Mouse (Mus musculus): ENCODE measurements around the gene Sema6b. TPM values are rescaled to one million over a fixed set of nuclear protein-coding genes. Genes with fewer than 3 reads are reported as not detected.
A peak's percentile ranks its signal among the peaks of the same experiment; 100 is the strongest.

Sema6b gene
- total and polyA plus RNA-seq, 3 experiments, result 0.71 to 2.2 (median 1.3) TPM

DNA sequence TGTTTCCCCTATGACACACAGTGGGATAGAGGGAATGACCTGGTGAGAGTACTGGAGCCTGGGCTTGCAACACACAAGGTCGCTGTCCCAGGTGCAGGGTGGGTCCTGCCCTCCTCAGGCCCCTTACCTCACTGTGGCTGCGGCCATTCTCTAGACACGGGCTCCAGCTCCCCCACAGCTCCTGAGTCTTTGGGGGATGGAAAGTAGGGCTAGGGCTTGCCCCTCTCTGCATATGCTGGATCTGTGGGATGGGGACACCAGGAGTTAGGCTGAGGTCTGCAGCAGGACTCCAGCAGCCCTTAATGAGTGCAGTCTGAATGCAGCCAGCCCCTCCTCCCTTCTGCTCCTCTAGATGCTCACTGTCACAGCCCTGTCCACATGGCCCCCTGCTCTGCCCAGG lies 27.4 kb downstream of the Sema6b start:
- Histone ChIP-seq H3K4me1 (ENCODE audit: control insufficient read depth in 1 of 2, insufficient read depth in 2 of 2) (0 out of 4 replicates have a peak, but pooled peaks cover 0 to 2% of the 10 kb centered on the region in 2 experiments), H3K9ac (ENCODE audit: insufficient read depth, low read depth) (no peak overlapping the region), H3K36me3 (replicated peaks in 1 of 2; ENCODE audit: control insufficient read depth in 1 of 2, insufficient read depth in 1 of 2, low read length in 1 of 2) (peaks cover 0 to 30% of the 10 kb centered on the region in 2 experiments), H3K9me3 (replicated peaks; ENCODE audit: low read length) (no peaks in the 10 kb centered on the region), H3K4me2 (ENCODE audit: insufficient read depth, low read depth, poor library complexity, severe bottlenecking) (no peak overlapping the region), H3K27ac (ENCODE audit: insufficient read depth, low read depth) (no peak overlapping the region), H3K4me3 (replicated peaks in 1 of 3; ENCODE audit: low read depth in 2 of 3, low read length in 2 of 3, poor library complexity in 1 of 3) (no peak overlapping the region), H3K79me2 (replicated peaks; ENCODE audit: control insufficient read depth, extremely low read depth, insufficient read depth, poor library complexity, severe bottlenecking) (no peaks in the 10 kb centered on the region), H3K27me3 (replicated peaks) (no peaks in the 10 kb centered on the region)
- dilution Hi-C loops (cut with MboI; ENCODE audit: extremely low pct_ligation_motif_present, extremely low pct_unique_long_range_greater_than_20kb, low sequenced_read_pairs) (no loop called here), in situ Hi-C loops (cut with MboI; ENCODE audit: low pct_ligation_motif_present, low pct_unique_long_range_greater_than_20kb, low sequenced_read_pairs) (no loop called here)
- no peak for DNase-seq (ENCODE audit: extremely low read depth)
- TF ChIP-seq EP300 (IDR thresholded peaks at IDR 0.05; ENCODE audit: low read length), result no peak
- TF ChIP-seq MAFK (IDR thresholded peaks at IDR 0.05; ENCODE audit: insufficient replicate concordance, low read length), result no peak
- TF ChIP-seq ELF1 (IDR thresholded peaks at IDR 0.05; ENCODE audit: low read depth, low read length), result no peak
- no peak for TF ChIP-seq GABPA (IDR thresholded peaks at IDR 0.05; ENCODE audit: insufficient replicate concordance, low read depth, low read length)
- no peak for TF ChIP-seq RCOR1 (conservative IDR thresholded peaks at IDR 0.05; ENCODE audit: low read depth, low read length)
- TF ChIP-seq POLR2A (IDR thresholded peaks at IDR 0.05; ENCODE audit: low read depth, low read length), result no peak
- no peak for TF ChIP-seq SMC3 (IDR thresholded peaks at IDR 0.05; ENCODE audit: low read depth, low read length)
- TF ChIP-seq TBP (conservative IDR thresholded peaks at IDR 0.05; ENCODE audit: low read depth, low read length), result no peak
- no peak for TF ChIP-seq HCFC1 (IDR thresholded peaks at IDR 0.05; ENCODE audit: low read depth, low read length)
- TF ChIP-seq CTCF (conservative IDR thresholded peaks at IDR 0.05 in 1 of 2, IDR thresholded peaks at IDR 0.05 in 1 of 2; ENCODE audit: low read depth in 2 of 2, low read length in 2 of 2), result no peak
- TF ChIP-seq CHD2 (IDR thresholded peaks at IDR 0.05; ENCODE audit: low read length), result no peak
- TF ChIP-seq MEF2A (IDR thresholded peaks at IDR 0.05; ENCODE audit: borderline replicate concordance, low read depth, low read length), result no peak
- TF ChIP-seq MYC (IDR thresholded peaks at IDR 0.05; ENCODE audit: low read depth, low read length), result no peak
- TF ChIP-seq UBTF (IDR thresholded peaks at IDR 0.05; ENCODE audit: low read depth, low read length), result no peak
- no peak for TF ChIP-seq MXI1 (IDR thresholded peaks at IDR 0.05; ENCODE audit: low read depth, low read length)
- no peak for TF ChIP-seq ZNF384 (IDR thresholded peaks at IDR 0.05; ENCODE audit: low read depth, low read length)
- no peak for TF ChIP-seq NRF1 (IDR thresholded peaks at IDR 0.05; ENCODE audit: low read depth, low read length)
- no peak for TF ChIP-seq POLR2AphosphoS2 (IDR thresholded peaks at IDR 0.05; ENCODE audit: low read depth, low read length)
- TF ChIP-seq NELFE (IDR thresholded peaks at IDR 0.05; ENCODE audit: low read depth, low read length), result no peak

DNA sequence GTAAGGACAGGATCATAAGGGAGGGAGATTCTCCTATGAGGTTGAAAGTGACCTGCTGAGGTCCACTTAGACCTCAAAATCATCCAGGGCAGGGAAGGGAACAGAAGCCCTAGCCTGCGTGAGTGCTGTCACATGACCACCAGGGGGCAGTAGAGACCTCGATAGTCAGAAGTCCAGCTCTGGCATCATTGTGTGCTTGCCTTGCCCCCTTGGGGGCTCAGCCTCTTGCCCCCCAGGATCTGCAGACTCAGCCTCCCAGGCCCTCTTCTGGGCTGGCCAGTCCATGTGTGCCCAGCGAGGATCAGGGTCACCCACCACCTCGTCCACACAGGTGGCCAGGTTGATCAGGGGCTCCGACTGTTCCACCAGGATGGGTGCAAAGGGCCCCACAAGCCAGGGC lies 28.3 kb downstream of the Sema6b start:
- Histone ChIP-seq H3K27me3 (replicated peaks) (no peaks in the 10 kb centered on the region), H3K27ac (ENCODE audit: insufficient read depth, low read depth) (no peak overlapping the region), H3K36me3 (replicated peaks in 1 of 2; ENCODE audit: control insufficient read depth in 1 of 2, insufficient read depth in 1 of 2, low read length in 1 of 2) (peaks cover 0 to 38% of the 10 kb centered on the region in 2 experiments), H3K9me3 (replicated peaks; ENCODE audit: low read length) (no peaks in the 10 kb centered on the region), H3K9ac (ENCODE audit: insufficient read depth, low read depth) (no peak overlapping the region), H3K4me1 (ENCODE audit: control insufficient read depth in 1 of 2, insufficient read depth in 2 of 2) (0 out of 4 replicates have a peak, but pooled peaks cover 0 to 2% of the 10 kb centered on the region in 2 experiments), H3K79me2 (replicated peaks; ENCODE audit: control insufficient read depth, extremely low read depth, insufficient read depth, poor library complexity, severe bottlenecking) (no peaks in the 10 kb centered on the region), H3K4me3 (replicated peaks in 1 of 3; ENCODE audit: low read depth in 2 of 3, low read length in 2 of 3, poor library complexity in 1 of 3) (no peak overlapping the region), H3K4me2 (ENCODE audit: insufficient read depth, low read depth, poor library complexity, severe bottlenecking) (no peak overlapping the region)
- DNase-seq (ENCODE audit: extremely low read depth), result peak; percentile 77
- in situ Hi-C loops (cut with MboI; ENCODE audit: low pct_ligation_motif_present, low pct_unique_long_range_greater_than_20kb, low sequenced_read_pairs) (no loop called here), dilution Hi-C loops (cut with MboI; ENCODE audit: extremely low pct_ligation_motif_present, extremely low pct_unique_long_range_greater_than_20kb, low sequenced_read_pairs) (no loop called here)
- 0 out of 2 replicates have a peak, but pooled peaks have one; percentile 18 for TF ChIP-seq NELFE (IDR thresholded peaks at IDR 0.05; ENCODE audit: low read depth, low read length)
- peak; percentile 23; the same call in 1 of the 2 replicates for TF ChIP-seq USF1 (IDR thresholded peaks at IDR 0.05; ENCODE audit: low read depth, low read length)
- TF ChIP-seq RAD21 (IDR thresholded peaks at IDR 0.05; ENCODE audit: low read depth, low read length), result peak; percentile 53
- TF ChIP-seq SIN3A (IDR thresholded peaks at IDR 0.05; ENCODE audit: low read length), result no peak
- TF ChIP-seq MAX (IDR thresholded peaks at IDR 0.05; ENCODE audit: low read length), result peak; percentile 25; the same call in 1 of the 2 replicates
- no peak for TF ChIP-seq HCFC1 (IDR thresholded peaks at IDR 0.05; ENCODE audit: low read depth, low read length)
- TF ChIP-seq SMC3 (IDR thresholded peaks at IDR 0.05; ENCODE audit: low read depth, low read length), result peak; percentile 60
- peak; percentile 40 for TF ChIP-seq USF2 (conservative IDR thresholded peaks at IDR 0.05; ENCODE audit: low read depth, low read length)
- TF ChIP-seq CTCF (conservative IDR thresholded peaks at IDR 0.05 in 1 of 2, IDR thresholded peaks at IDR 0.05 in 1 of 2; ENCODE audit: low read depth in 2 of 2, low read length in 2 of 2), result peak; percentile 78 to 93
- no peak for TF ChIP-seq CHD2 (IDR thresholded peaks at IDR 0.05; ENCODE audit: low read length)
